Mouse (Mus musculus): ENCODE data around the gene Opa3.

Gene Opa3

GRCm38 (mm10) chr7:19214369-19214768 is 13.8 kb upstream of the Opa3 start:
- no peak for DNase-seq (ENCODE audit: low read depth, low spot score)

- DNase-seq (ENCODE audit: low read depth, low spot score), result no peak
Measured at GRCm38 (mm10) chr7:19214940-19215339, 13.2 kb upstream of the Opa3 start.

GRCm38 (mm10) chr7:19217492-19217891 is 10.6 kb upstream of the Opa3 start:
- no peak for DNase-seq (ENCODE audit: low read depth, low spot score)

GRCm38 (mm10) chr7:19217944-19218343 is 10.2 kb upstream of the Opa3 start:
- no peak for DNase-seq (ENCODE audit: low read depth, low spot score)

GRCm38 (mm10) chr7:19220061-19220460 is 8.1 kb upstream of the Opa3 start:
- no peak for DNase-seq (ENCODE audit: low read depth, low spot score)

- DNase-seq (ENCODE audit: low read depth, low spot score), result no peak
Measured at GRCm38 (mm10) chr7:19222189-19222588, 5.9 kb upstream of the Opa3 start.

- DNase-seq (ENCODE audit: low read depth, low spot score), result no peak
Measured at GRCm38 (mm10) chr7:19222875-19223274, 5.3 kb upstream of the Opa3 start.

GRCm38 (mm10) chr7:19224933-19225332 is 3.2 kb upstream of the Opa3 start:
- no peak for DNase-seq (ENCODE audit: low read depth, low spot score)

GRCm38 (mm10) chr7:19226817-19227797 is 1.0 kb upstream of the Opa3 start:
- DNase-seq (ENCODE audit: low read depth, low spot score), result no peak

GRCm38 (mm10) chr7:19228793-19229148 is 637 bp downstream of the Opa3 start:
- DNase-seq (ENCODE audit: low read depth, low spot score), result no peak

GRCm38 (mm10) chr7:19229404-19229803 is 1.3 kb downstream of the Opa3 start:
- DNase-seq (ENCODE audit: low read depth, low spot score), result no peak

- DNase-seq (ENCODE audit: low read depth, low spot score), result no peak
Measured at GRCm38 (mm10) chr7:19230041-19230580, 2.0 kb downstream of the Opa3 start.

- DNase-seq (ENCODE audit: low read depth, low spot score), result no peak
Measured at GRCm38 (mm10) chr7:19230899-19231298, 2.8 kb downstream of the Opa3 start.

- no peak for DNase-seq (ENCODE audit: low read depth, low spot score)
Measured at GRCm38 (mm10) chr7:19231849-19232248, 3.7 kb downstream of the Opa3 start.

- no peak for DNase-seq (ENCODE audit: low read depth, low spot score)
Measured at GRCm38 (mm10) chr7:19234652-19235051, 6.5 kb downstream of the Opa3 start.

GRCm38 (mm10) chr7:19235092-19235671 is 7.0 kb downstream of the Opa3 start:
- no peak for DNase-seq (ENCODE audit: low read depth, low spot score)

GRCm38 (mm10) chr7:19236411-19236810 is 8.3 kb downstream of the Opa3 start:
- no peak for DNase-seq (ENCODE audit: low read depth, low spot score)

- DNase-seq (ENCODE audit: low read depth, low spot score), result no peak
Measured at GRCm38 (mm10) chr7:19238344-19238743, 10.2 kb downstream of the Opa3 start.

- peak; percentile 93 for DNase-seq (ENCODE audit: low read depth, low spot score)
Measured at GRCm38 (mm10) chr7:19239423-19239822, 11.3 kb downstream of the Opa3 start.

- no peak for DNase-seq (ENCODE audit: low read depth, low spot score)
Measured at GRCm38 (mm10) chr7:19239986-19240385, 11.9 kb downstream of the Opa3 start.

GRCm38 (mm10) chr7:19240905-19241463 is 12.8 kb downstream of the Opa3 start:
- no peak for DNase-seq (ENCODE audit: low read depth, low spot score)

GRCm38 (mm10) chr7:19242005-19242404 is 13.9 kb downstream of the Opa3 start:
- DNase-seq (ENCODE audit: low read depth, low spot score), result no peak

All from R1 (cell line).